Mouse (Mus musculus) B cell, adult 2 months (primary cell): Measurements from ENCODE around the gene Tmem178b.

ENCODE experiments used
- DNase-seq, 2 experiments: peaks; one replicate each; pipeline ENCODE4 v3.0.0; 2022

Tmem178b gene

DNA sequence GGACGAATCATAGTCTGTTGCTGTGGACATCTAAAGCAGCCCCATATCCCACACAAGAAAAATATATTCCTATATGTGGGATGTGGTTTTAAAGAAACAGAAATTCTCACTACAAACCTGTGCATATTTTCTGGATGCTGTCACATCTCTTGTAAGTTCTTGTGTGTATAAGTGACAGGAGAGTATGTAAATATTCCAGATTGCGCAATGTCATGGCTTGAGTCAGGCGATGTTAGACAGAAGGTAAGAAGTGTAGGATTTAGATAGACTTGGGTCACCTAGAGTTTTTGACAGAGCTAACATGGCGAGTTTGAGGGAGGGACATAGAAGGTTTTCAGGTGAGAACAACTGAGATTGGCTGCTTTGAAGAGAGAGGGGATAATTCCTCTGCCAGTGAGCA lies 228.7 kb downstream of the Tmem178b start:
- no peak for DNase-seq

GRCm38 (mm10) chr6:40102863-40103262 lies 229.8 kb downstream of the Tmem178b start:
- DNase-seq: no peak

DNA sequence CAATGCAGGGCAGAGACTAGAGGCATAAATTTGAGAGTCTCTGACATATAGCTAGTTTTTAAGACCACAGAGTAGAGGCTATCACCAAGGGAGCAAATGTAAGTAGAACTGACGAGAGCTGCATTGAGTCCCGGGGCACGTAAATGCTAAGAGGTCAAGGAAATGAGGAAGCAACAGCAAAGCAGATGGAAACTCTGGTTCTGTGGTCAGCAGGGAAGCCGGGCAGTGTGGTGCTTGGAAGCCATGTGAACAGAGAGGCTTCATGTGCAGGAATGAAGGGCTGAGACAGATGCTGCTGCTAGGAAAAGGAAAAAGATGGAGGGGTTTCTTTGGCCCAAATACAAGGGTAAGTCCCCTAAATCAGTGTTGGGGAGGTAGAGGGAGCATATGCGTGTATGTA lies 237.0 kb downstream of the Tmem178b start:
- no peak for DNase-seq

DNA sequence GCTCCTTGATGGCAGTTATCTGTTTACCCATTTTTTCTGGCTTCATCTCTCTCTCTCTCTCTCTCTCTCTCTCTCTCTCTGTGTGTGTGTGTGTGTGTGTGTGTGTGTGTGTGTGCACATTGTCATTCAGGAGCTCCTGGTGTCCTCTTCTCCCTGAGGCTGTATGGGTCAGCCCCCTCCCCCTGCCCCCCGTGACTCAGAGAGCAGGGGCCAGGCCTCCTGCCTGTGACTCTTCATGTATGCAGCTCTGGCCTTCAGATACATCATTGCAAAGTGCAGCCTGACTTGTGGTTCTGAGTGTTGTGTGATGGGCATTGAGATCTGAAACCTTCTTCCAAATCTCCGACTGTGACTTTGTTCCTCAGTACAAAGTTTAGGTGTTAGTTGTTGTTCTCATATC lies 237.7 kb downstream of the Tmem178b start:
- no peak for DNase-seq

GRCm38 (mm10) chr6:40112488-40112887 lies 239.4 kb downstream of the Tmem178b start:
- no peak for DNase-seq

DNA sequence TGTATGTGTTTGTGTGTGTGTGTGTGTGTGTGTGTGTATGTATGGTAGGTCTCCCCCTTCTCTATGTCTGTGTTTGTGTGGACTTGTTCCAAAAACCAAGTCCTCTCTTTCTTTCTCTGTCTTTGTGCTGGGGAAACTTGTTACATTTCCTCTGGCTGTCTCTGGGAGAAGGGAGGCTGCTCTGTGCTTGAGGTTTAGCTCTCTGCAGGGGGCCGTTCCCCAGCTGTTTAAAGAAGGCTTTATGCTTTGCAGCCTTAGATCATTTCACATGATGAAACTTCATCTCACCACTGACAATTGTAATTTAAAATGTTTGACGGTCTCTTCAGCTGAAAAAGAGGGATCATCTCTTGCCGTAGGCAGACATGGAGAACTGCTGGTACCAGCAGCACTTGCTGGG lies 243.2 kb downstream of the Tmem178b start:
- DNase-seq: no peak

- DNase-seq: no peak
Measured at GRCm38 (mm10) chr6:40120176-40120575, 247.1 kb downstream of the Tmem178b start.

- no peak for DNase-seq
Measured at GRCm38 (mm10) chr6:40121494-40121893, 248.4 kb downstream of the Tmem178b start.

DNA sequence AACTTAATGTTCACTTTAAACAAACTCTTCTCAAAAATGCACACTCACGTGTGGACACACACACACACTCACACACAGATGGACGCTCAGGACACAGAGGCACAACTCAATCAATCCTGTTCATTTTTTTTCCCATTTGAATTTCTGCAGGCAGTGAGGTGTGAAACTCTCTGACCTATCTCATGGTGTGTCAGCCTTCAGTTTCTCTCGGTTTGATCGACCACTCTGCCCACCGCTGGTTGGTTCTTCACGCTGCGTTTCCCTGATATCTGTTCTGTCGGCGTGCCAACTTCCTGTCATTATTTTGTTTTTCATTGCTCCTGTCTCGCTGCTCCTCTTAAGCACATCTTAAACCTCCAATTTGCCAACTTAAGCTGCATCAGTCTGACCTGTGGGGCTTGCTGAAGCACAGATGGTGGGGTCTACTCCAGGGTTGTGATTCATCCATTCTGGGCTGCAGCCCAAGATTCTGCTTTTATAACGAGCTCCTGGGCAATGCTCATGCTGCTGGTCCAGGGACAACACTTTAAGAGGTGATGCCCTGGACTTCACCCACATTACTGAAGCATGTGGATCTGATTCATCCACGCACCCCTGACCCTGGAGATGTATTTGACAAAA lies 250.1 kb downstream of the Tmem178b start:
- no peak for DNase-seq

GRCm38 (mm10) chr6:40123960-40124359 lies 250.9 kb downstream of the Tmem178b start:
- DNase-seq: no peak

GRCm38 (mm10) chr6:40128716-40129115 lies 255.6 kb downstream of the Tmem178b start:
- DNase-seq: no peak

GRCm38 (mm10) chr6:40131936-40132335 lies 258.9 kb downstream of the Tmem178b start:
- no peak for DNase-seq

- DNase-seq: no peak
Measured at GRCm38 (mm10) chr6:40133436-40133835, 260.4 kb downstream of the Tmem178b start.

GRCm38 (mm10) chr6:40135716-40136115 lies 262.6 kb downstream of the Tmem178b start:
- no peak for DNase-seq

DNA sequence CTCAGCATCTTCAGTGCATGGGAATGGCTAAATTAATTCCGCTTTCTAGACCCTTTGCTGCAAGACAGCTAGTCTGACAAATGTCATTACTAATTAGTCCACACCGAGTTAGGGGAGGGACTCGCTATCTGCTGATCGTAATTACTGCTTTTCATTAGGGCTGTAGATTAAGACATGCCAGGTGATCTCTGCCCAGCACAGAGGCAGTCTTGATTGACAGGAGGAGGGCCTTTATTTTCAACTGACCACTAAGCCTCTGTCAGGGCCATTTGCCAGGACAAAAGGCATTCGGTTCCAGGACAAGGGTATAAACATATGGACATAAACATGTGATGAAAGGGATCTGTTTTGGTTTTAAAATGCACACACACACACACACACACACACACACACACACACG lies 264.3 kb downstream of the Tmem178b start:
- no peak for DNase-seq

DNA sequence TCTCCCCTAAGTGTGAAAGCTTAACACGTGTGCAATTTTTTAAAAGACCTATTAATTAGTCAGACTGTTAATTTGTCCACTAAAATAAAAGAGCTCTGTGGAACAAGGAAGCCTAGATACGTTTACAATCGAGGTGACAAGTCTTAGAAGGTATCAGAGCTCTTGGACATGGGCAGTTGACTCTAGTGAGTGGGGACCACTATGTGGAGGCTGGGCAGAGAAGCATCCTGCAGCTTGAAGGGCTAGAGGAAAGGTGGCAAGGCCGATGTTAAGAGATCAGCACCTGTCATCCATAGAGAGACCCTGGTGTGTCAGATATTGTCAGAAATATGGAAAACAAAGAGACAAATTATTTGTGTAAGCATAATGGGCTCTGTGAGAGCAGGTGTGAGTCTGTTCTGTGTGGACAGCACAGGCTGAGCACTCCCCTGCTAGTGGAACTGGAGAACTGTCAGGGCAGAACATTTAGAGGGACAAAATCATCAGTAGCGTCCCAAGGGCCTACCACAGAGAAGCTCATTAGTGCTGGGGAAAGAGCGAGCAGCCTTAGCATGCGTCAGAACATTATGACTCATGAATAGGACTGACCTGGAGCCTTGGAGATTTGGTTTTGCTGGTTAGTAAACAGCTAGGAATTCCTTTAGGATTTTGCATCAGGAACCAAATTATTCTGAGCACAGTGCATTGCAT lies 264.9 kb downstream of the Tmem178b start:
- DNase-seq: no peak

GRCm38 (mm10) chr6:40142582-40142981 lies 269.5 kb downstream of the Tmem178b start:
- DNase-seq: no peak

DNA sequence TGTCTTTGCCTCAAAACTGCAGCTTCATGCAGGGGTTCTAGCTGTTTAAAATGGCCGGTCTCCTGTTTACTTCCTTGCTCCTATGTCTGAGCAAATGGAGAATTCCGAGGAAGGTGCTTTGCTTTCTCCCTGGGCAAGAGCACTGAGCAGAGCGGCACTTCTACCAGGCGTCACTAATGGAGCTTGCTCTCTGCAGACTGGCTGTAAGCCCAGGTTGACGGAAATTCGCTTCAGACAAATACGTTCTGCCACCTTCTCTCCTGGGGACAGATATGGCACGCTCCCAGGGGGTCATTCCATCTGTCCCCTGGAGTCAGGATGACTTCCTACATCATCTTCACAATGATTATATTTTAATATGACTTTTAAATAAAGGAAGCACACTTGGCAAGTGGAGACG lies 271.3 kb downstream of the Tmem178b start:
- DNase-seq: no peak

DNA sequence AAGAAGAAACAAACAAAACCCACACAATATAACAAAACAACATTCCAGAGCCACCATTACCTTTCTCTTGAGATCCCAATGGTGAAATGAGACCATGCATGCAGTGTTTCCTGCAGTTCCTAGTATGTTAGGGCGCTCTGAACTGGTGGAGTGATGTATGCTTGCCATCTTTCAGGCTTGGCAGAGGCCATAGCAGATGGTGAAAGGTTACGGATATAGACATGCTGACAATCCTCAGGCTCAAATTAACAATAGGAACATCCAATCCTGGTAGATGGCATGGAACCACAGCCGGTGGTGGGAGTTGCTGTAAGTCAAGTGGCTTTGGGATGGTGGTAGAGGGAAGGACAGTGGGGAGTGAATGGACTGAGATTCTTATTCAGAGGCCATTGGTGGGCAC lies 272.5 kb downstream of the Tmem178b start:
- DNase-seq: no peak

DNA sequence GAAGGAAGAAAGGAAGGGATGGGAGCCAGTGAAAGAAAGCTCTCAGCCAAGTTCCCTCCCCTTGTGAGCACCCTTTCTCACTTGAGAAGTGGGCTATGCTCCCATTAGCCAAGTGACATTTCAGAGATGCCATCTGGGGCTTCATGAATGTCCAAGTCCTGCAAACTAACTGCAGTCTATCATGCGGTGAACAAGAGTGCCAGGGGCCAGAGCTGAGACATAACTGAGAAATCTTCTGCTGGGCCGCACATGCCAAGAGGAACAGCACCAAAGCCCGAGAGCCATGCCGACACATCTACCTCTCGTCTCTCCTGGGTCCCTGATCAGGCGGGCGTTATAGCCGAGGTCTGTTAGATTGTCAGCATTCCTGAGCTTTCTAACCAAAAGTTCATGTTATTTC lies 279.2 kb downstream of the Tmem178b start:
- DNase-seq: no peak

DNA sequence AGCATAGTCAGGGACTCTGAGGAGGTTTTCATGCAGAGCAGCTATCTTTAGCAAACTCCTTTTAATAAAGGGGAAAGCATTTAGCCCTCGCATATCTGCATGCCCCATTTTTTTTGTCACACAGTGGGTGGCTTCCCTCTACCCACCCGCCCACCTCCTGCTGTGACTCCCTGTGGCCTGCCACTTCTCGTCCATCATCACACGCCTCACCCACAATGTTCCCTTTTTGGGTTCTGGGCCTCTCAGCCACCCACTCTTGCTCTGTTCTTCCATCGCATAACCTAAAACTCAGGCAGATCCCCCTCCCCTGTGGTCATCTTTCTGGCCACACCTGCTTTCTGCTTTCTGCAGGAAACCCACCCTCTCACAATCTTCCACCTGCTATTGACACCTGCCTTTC lies 288.3 kb downstream of the Tmem178b start:
- no peak for DNase-seq

DNA sequence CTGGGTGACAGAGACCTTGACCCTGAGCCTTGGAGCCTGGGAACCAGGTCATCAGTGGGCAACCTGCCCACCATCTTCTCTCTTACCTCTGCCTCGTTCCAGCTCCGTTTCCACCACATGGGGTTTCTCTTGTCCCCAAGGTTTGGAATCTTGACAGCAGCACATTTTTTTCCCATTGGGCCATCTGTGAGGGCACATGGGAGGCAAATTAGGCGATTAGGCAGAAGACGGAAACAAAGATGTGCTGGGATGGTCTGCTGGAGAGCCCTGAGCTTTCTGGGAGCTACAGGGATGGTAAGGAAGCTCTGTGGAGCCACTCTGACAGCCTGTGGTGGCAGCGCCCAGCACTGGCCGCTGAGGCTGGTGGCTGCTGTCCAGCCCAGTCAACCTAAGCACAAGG lies 300.5 kb downstream of the Tmem178b start:
- DNase-seq: no peak

GRCm38 (mm10) chr6:40177870-40178269 lies 304.8 kb downstream of the Tmem178b start:
- no peak for DNase-seq

DNA sequence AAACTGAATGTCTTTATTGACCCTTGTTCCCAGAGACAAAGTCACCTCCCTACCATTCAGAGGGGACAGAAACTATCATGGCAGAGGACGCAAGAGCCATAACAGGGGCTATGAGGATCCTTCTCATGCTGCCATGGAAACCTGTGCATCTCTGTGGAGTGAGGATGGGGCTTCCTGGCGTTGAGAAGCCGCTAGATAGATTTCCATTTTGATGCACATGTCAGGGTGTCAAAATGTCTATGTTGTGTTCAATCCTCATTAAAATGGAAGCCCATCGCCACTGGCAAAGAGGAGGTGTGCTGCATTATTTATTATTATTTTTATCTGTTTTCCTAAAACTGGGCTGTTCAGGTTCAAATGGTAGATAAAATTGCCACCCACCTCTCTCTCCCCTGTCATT lies 307.5 kb downstream of the Tmem178b start:
- no peak for DNase-seq

DNA sequence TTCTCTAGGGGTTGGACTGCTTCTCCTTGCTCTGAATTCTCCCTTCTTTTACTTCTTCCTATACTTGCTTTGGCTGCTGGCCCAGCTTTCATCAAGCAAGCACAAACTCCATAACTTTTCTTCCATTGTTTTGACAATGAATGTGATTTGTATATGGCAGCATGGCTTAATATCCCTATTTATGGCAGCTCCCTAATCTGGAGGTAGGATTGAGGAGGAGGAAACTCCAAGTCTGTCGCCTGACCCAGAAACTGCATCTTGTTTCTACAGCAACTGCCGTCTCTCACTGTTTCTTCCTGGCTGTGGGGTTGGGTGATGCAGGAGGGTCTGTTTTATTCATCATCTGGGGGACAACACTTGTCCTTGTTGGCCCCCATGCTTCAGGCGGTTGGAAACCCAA lies 327.6 kb downstream of the Tmem178b start:
- no peak for DNase-seq
